In the genomic region with DNA sequence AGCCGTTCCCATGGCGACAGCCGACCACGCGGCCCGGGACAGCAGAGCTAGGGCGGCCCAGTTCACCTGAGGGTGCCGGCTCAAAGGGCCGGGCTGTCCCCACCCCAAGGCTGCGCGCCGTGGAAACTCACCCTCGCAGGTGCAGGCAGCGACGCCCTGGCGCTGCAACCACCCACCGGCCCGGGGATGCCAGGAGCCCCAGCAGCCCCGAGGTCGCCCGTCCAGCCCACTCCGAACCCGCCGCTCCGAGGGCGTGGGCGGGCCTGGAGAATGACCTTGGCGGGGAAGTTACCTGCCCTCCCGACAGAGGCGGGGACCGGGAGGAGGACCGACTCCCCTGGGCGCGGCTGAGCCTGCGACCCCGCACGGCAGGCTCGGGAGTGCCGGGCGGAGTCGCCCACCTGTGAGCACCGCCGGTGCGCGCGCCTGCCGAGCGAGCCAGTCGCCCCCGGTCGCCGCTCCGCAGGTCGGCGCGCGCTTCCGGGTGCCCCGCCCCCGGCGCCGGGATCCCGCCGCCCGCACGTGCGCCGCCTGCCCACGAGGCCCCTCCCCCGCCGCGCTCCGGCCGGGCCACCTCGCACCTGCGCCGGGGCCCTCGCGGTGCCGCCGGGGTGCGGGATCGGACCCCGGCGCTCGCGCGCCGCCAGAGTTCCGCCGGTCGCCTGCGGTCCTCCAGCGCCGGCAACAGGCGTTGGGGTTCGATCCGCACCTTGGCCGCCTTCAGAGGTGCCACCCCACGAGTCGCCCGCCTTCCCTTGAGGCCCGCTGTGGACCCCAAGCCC, we compare ENCODE assay signal across 7 mouse cellular contexts. TPM values are rescaled to one million over a fixed set of nuclear protein-coding genes. Genes with fewer than 3 reads are reported as not detected.
DNase-seq lines count a peak whose midpoint lies in the region; ATAC-seq and TF ChIP-seq lines count a peak whose summit lies in the region.

Gene Zdhhc23, minus strand, starts transcription at position 464 of the 782 bp plus-strand sequence.

- peaks cover 18% of the 10 kb centered on the region for H3K27me3 ChIP-seq in G1E (ENCODE audit: insufficient read depth, low read length)
- peaks cover 47% of the 10 kb centered on the region for H3K27me3 ChIP-seq in limb, embryonic 10.5 days (ENCODE audit: low read depth, poor library complexity, severe bottlenecking)
- peaks cover 11% of the 10 kb centered on the region for H3K27me3 ChIP-seq in midbrain, embryonic 11.5 days (ENCODE audit: control insufficient read depth, insufficient read depth, low read length)

- 1% methylated on average over 98 of the region's 103 CpGs for WGBS in bone marrow, adult 2 months
- 2% methylated on average over 94 of the region's 103 CpGs for WGBS in limb, embryonic 10.5 days
- WGBS in midbrain, embryonic 11.5 days: under 1% methylated on average over 90 of the region's 103 CpGs

- H3K9me3 ChIP-seq in G1E (replicated peaks): no peaks in the 10 kb centered on the region
- no peaks in the 10 kb centered on the region for H3K9me3 ChIP-seq in limb, embryonic 10.5 days (replicated peaks)
- H3K9me3 ChIP-seq in midbrain, embryonic 11.5 days (ENCODE audit: control insufficient read depth, low read length): no peaks in the 10 kb centered on the region

- peak within 1 kb of the TSS; percentile 59 for H3K9ac ChIP-seq in midbrain, embryonic 11.5 days (ENCODE audit: low read length)

- H3K4me3 ChIP-seq in G1E (ENCODE audit: low read depth, low read length): peak within 1 kb of the TSS; percentile 73
- H3K4me3 ChIP-seq in bone marrow, adult 2 months (replicated peaks; ENCODE audit: control insufficient read depth, low read depth, low read length): peak within 1 kb of the TSS; percentile 67
- H3K4me3 ChIP-seq in limb, embryonic 10.5 days: peak within 1 kb of the TSS; percentile 81
- H3K4me3 ChIP-seq in midbrain, embryonic 11.5 days (ENCODE audit: low read depth, low read length): peak within 1 kb of the TSS; percentile 67

- DNase-seq in G1E (ENCODE audit: low spot score): peak; percentile 23
- peak; percentile 72 for DNase-seq in induced T-regulatory cell, adult 2 months (ENCODE audit: low read depth)
- peak; percentile 80 for DNase-seq in limb, embryonic 10.5 days (ENCODE audit: low spot score)
- DNase-seq in midbrain, embryonic 11.5 days (ENCODE audit: low spot score, missing footprints): peak; percentile 87
- peak; percentile 34 to 50 for DNase-seq in spleen, postnatal 36 days (ENCODE audit: low spot score in 2 of 2)

- ATAC-seq in G1E (ENCODE audit: extremely low read depth, insufficient number of reproducible peaks, low FRiP score, poor library complexity, severe bottlenecking): no peak
- ATAC-seq in erythroid progenitor cell, adult 5-6 weeks (replicated peaks; ENCODE audit: low FRiP score, poor library complexity, severe bottlenecking): peak; percentile 39
- peak; percentile 85 for ATAC-seq in midbrain, embryonic 11.5 days (ENCODE audit: low FRiP score)

- no peak within 1 kb of the TSS; the same call in 1 of the 2 replicates for H3K27ac ChIP-seq in bone marrow, adult 2 months (ENCODE audit: control insufficient read depth, insufficient read depth, low read depth, low read length, poor library complexity)
- peak within 1 kb of the TSS; percentile 78 for H3K27ac ChIP-seq in limb, embryonic 10.5 days
- H3K27ac ChIP-seq in midbrain, embryonic 11.5 days (ENCODE audit: low read depth, low read length): no peak within 1 kb of the TSS

- TF ChIP-seq CTCF in G1E (IDR thresholded peaks at IDR 0.05; ENCODE audit: low read depth, low read length): no peak
- TF ChIP-seq CTCF in bone marrow, adult 2 months (IDR thresholded peaks at IDR 0.05; ENCODE audit: control insufficient read depth, insufficient read depth, low read length): no peak

- peaks cover 12% of the 10 kb centered on the region for H3K4me1 ChIP-seq in G1E (ENCODE audit: insufficient read depth, low read depth, low read length)
- no peaks in the 10 kb centered on the region for H3K4me1 ChIP-seq in bone marrow, adult 2 months (ENCODE audit: control insufficient read depth, insufficient read depth, low read length)
- H3K4me1 ChIP-seq in limb, embryonic 10.5 days: peaks cover 14% of the 10 kb centered on the region
- peaks cover 8% of the 10 kb centered on the region; the same call in 1 of the 2 replicates for H3K4me1 ChIP-seq in midbrain, embryonic 11.5 days (ENCODE audit: control insufficient read depth, insufficient read depth, low read length)

- peak within 1 kb of the TSS; percentile 100 for H3K4me2 ChIP-seq in midbrain, embryonic 11.5 days

- no peak for TF ChIP-seq POLR2A in bone marrow, adult 2 months (IDR thresholded peaks at IDR 0.05; ENCODE audit: borderline replicate concordance, control insufficient read depth, low read depth, low read length)

- H3K36me3 ChIP-seq in G1E (replicated peaks): no peaks in the 10 kb centered on the region
- H3K36me3 ChIP-seq in limb, embryonic 10.5 days: no peaks in the 10 kb centered on the region
- H3K36me3 ChIP-seq in midbrain, embryonic 11.5 days (ENCODE audit: control insufficient read depth, insufficient read depth, low read length): no peaks in the 10 kb centered on the region

RNA-seq across cellular contexts. Expression of gene Zdhhc23, which starts in this region (rescaled TPM):
- total RNA-seq in G1E (2014; fragmentation: Nextera tagmentation) (0.90 TPM in 1 of 2 replicates, not detected in the other), G1E (2017) (0.52 and 0.55 TPM in 2 replicates)
- 0.11 and 0.21 TPM in 2 replicates for polyA plus RNA-seq in G1E (2012)
- 0.92 and 1.5 TPM in 2 replicates for polyA plus RNA-seq in bone marrow, adult 2 months (2011; ENCODE audit: insufficient read depth, insufficient read length, low replicate concordance, missing spikeins)
- 1.7 and 2.2 TPM in 2 replicates for total RNA-seq in erythroid progenitor cell, adult 5-6 weeks (2015; ENCODE audit: low replicate concordance)
- total RNA-seq in erythroid progenitor cell, adult 5-6 weeks (2017; ENCODE audit: low replicate concordance): 0.51 TPM in 1 of 2 replicates, not detected in the other
- 1.1 and 1.2 TPM in 2 replicates for polyA plus RNA-seq in limb, embryonic 10.5 days (2016; fragmentation: Nextera tagmentation; extraction: Ambion mirVana)
- polyA plus RNA-seq in midbrain, embryonic 11.5 days (2014; fragmentation: Nextera tagmentation; extraction: Ambion mirVana): 0.20 and 0.46 TPM in 2 replicates

Comparison
In these comparisons a context has a peak if more than half of its experiments do, and no peak if none do; other contexts are left out.
1. Peak in DNase-seq and H3K4me3 ChIP-seq in G1E; RNA of the gene not detected or under 1 TPM.
2. Peak in DNase-seq, ATAC-seq, H3K4me3 ChIP-seq, H3K9ac ChIP-seq and H3K4me2 ChIP-seq in midbrain, embryonic 11.5 days; RNA of the gene not detected or under 1 TPM.
3. DNase-seq: peak in every context shown above with its lines; median percentile 87 in midbrain, embryonic 11.5 days; 80 in limb, embryonic 10.5 days; 72 in induced T-regulatory cell, adult 2 months; 42 in spleen, postnatal 36 days; 23 in G1E.